20 mouse cellular contexts compared by ENCODE assay signal in the genomic region with DNA sequence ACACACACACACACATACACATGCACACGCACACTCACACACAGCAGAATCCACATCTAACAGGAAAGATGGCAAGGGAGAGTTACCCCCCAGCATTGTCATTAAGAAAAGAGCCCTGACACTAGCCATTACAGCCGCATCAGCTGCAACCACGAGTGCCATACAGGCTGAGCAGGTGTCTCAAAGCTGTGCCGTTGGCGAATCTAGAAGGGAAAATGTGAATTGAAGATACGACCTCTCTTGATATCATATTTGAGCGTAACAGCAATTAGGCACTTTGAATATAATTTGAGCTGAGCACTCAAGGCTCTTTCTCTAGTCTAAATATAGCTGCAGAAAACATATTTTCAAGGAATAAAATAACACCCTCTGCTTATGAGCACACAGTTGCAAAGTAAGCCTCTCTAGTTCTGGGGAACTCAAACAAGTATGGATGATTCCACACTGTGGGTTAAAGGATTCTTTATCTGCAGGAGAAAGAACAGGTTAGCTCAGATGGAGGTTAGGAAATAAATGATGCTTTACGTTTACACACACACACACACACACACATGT.
A peak's percentile ranks its signal among the peaks of the same experiment; 100 is the strongest.
DNase-seq lines count a peak whose midpoint lies in the region; ATAC-seq lines count a peak whose summit lies in the region.
"Had no signal": no experiment of that assay in that cellular context is flagged by ENCODE, and none has a peak within 500 bp of the region (broad histone marks: within the 10 kb centered on the region; RNA-seq: fewer than 3 reads in every experiment).

No protein-coding gene starts in this region.

- peaks cover 8% of the 10 kb centered on the region; the same call in 1 of the 2 replicates for H3K4me1 ChIP-seq in forebrain, embryonic 13.5 days
- no peaks in the 10 kb centered on the region for H3K4me1 ChIP-seq in forebrain, embryonic 12.5 days
- H3K4me1 ChIP-seq in hindbrain, embryonic 15.5 days (replicated peaks), result no peaks in the 10 kb centered on the region
- H3K4me1 ChIP-seq in hindbrain, embryonic 16.5 days (ENCODE audit: control insufficient read depth, insufficient read depth, low read depth, low read length), result no peaks in the 10 kb centered on the region; the same call in 1 of the 2 replicates
- H3K4me1 ChIP-seq in midbrain, embryonic 15.5 days, result 0 out of 2 replicates have a peak, but pooled peaks cover 3% of the 10 kb centered on the region
- no peaks in the 10 kb centered on the region for H3K4me1 ChIP-seq in midbrain, embryonic 14.5 days (ENCODE audit: control insufficient read depth, insufficient read depth, low read length)
- H3K4me1 ChIP-seq: embryonic facial prominence, embryonic 13.5 days; heart, embryonic 12.5 days; hindbrain, embryonic 10.5 days had no signal

- peak overlapping the region; percentile 35; the same call in 1 of the 2 replicates for H3K27ac ChIP-seq in forebrain, embryonic 13.5 days
- H3K27ac ChIP-seq in forebrain, embryonic 12.5 days, result no peak overlapping the region
- H3K27ac ChIP-seq in hindbrain, embryonic 15.5 days (replicated peaks), result 0 out of 2 replicates have a peak overlapping the region, but pooled peaks have one; percentile 2
- H3K27ac ChIP-seq in hindbrain, embryonic 16.5 days (ENCODE audit: low read depth, low read length), result no peak overlapping the region
- no peak overlapping the region for H3K27ac ChIP-seq in midbrain, embryonic 15.5 days
- no peak overlapping the region for H3K27ac ChIP-seq in midbrain, embryonic 14.5 days (replicated peaks; ENCODE audit: low read depth, low read length)
- H3K27ac ChIP-seq: embryonic facial prominence, embryonic 13.5 days; gastrocnemius, adult 2 months; hindbrain, embryonic 10.5 days had no signal

- no peak overlapping the region for H3K4me3 ChIP-seq in forebrain, embryonic 13.5 days
- H3K4me3 ChIP-seq in forebrain, embryonic 12.5 days (replicated peaks), result no peak overlapping the region
- no peak overlapping the region for H3K4me3 ChIP-seq in hindbrain, embryonic 15.5 days
- no peak overlapping the region for H3K4me3 ChIP-seq in hindbrain, embryonic 16.5 days (ENCODE audit: low read length)
- no peak overlapping the region for H3K4me3 ChIP-seq in midbrain, embryonic 15.5 days
- no peak overlapping the region for H3K4me3 ChIP-seq in midbrain, embryonic 14.5 days (replicated peaks; ENCODE audit: low read depth, low read length)
- H3K4me3 ChIP-seq: embryonic facial prominence, embryonic 13.5 days; gastrocnemius, adult 2 months; heart, embryonic 12.5 days; hindbrain, embryonic 10.5 days had no signal

- no peaks in the 10 kb centered on the region for H3K36me3 ChIP-seq in forebrain, embryonic 13.5 days (ENCODE audit: poor library complexity, severe bottlenecking)
- H3K36me3 ChIP-seq in forebrain, embryonic 12.5 days (replicated peaks), result no peaks in the 10 kb centered on the region
- no peaks in the 10 kb centered on the region for H3K36me3 ChIP-seq in hindbrain, embryonic 15.5 days
- no peaks in the 10 kb centered on the region for H3K36me3 ChIP-seq in hindbrain, embryonic 16.5 days (ENCODE audit: control insufficient read depth, insufficient read depth, low read length)
- no peaks in the 10 kb centered on the region for H3K36me3 ChIP-seq in midbrain, embryonic 15.5 days (replicated peaks)
- H3K36me3 ChIP-seq in midbrain, embryonic 14.5 days (ENCODE audit: control insufficient read depth, insufficient read depth, low read length), result no peaks in the 10 kb centered on the region
- H3K36me3 ChIP-seq: embryonic facial prominence, embryonic 13.5 days; G1E; heart, embryonic 12.5 days; hindbrain, embryonic 10.5 days had no signal

- peak; percentile 60; the same call in 1 of the 2 replicates for ATAC-seq in forebrain, embryonic 13.5 days
- no peak for ATAC-seq in forebrain, embryonic 12.5 days (ENCODE audit: low FRiP score)
- no peak for ATAC-seq in hindbrain, embryonic 15.5 days (ENCODE audit: low FRiP score, low read depth)
- ATAC-seq in hindbrain, embryonic 16.5 days, result no peak
- 0 out of 2 replicates have a peak, but pooled peaks have one; percentile 32 for ATAC-seq in midbrain, embryonic 15.5 days (replicated peaks)
- ATAC-seq in midbrain, embryonic 14.5 days (ENCODE audit: low FRiP score, low TSS enrichment), result no peak
- ATAC-seq: CD4-positive, CD25-positive, alpha-beta regulatory T cell, adult 4 months; intestine, embryonic 16.5 days had no signal

- no peak overlapping the region for H3K9ac ChIP-seq in forebrain, embryonic 13.5 days
- no peak overlapping the region for H3K9ac ChIP-seq in forebrain, embryonic 12.5 days
- H3K9ac ChIP-seq in hindbrain, embryonic 15.5 days, result no peak overlapping the region
- no peak overlapping the region for H3K9ac ChIP-seq in hindbrain, embryonic 16.5 days (ENCODE audit: low read depth, low read length)
- H3K9ac ChIP-seq in midbrain, embryonic 15.5 days, result no peak overlapping the region
- no peak overlapping the region for H3K9ac ChIP-seq in midbrain, embryonic 14.5 days (replicated peaks; ENCODE audit: low read length)
- H3K9ac ChIP-seq: embryonic facial prominence, embryonic 13.5 days; heart, embryonic 12.5 days had no signal

- no peak for DNase-seq in midbrain, embryonic 14.5 days
- DNase-seq in brain, adult 2 months (ENCODE audit: low read depth, low spot score), result peak; percentile 43
- no peak for DNase-seq in urinary bladder, postnatal 25 days (ENCODE audit: low spot score)
- DNase-seq: adrenal gland, postnatal 10 days; B cell, adult 2 months; cerebellum, adult 9-11 months; cerebellum, postnatal 36 days; gastrocnemius, adult 2 months; gastrocnemius, postnatal 25 days had no signal

- no peak overlapping the region for H3K4me2 ChIP-seq in forebrain, embryonic 13.5 days
- no peak overlapping the region for H3K4me2 ChIP-seq in forebrain, embryonic 12.5 days
- no peak overlapping the region for H3K4me2 ChIP-seq in hindbrain, embryonic 15.5 days
- H3K4me2 ChIP-seq in hindbrain, embryonic 16.5 days (ENCODE audit: low read length), result no peak overlapping the region
- H3K4me2 ChIP-seq in midbrain, embryonic 15.5 days, result no peak overlapping the region
- no peak overlapping the region for H3K4me2 ChIP-seq in midbrain, embryonic 14.5 days (ENCODE audit: low read length)
- H3K4me2 ChIP-seq: embryonic facial prominence, embryonic 13.5 days; heart, embryonic 12.5 days had no signal

- H3K9me3 ChIP-seq in forebrain, embryonic 13.5 days (replicated peaks), result no peaks in the 10 kb centered on the region
- H3K9me3 ChIP-seq in forebrain, embryonic 12.5 days, result no peaks in the 10 kb centered on the region
- no peaks in the 10 kb centered on the region for H3K9me3 ChIP-seq in hindbrain, embryonic 15.5 days
- no peaks in the 10 kb centered on the region for H3K9me3 ChIP-seq in hindbrain, embryonic 16.5 days (ENCODE audit: control insufficient read depth, low read length)
- no peaks in the 10 kb centered on the region for H3K9me3 ChIP-seq in midbrain, embryonic 15.5 days
- no peaks in the 10 kb centered on the region for H3K9me3 ChIP-seq in midbrain, embryonic 14.5 days (ENCODE audit: control insufficient read depth, low read length)
- H3K9me3 ChIP-seq: embryonic facial prominence, embryonic 13.5 days; G1E; heart, embryonic 12.5 days had no signal

- no peaks in the 10 kb centered on the region for H3K27me3 ChIP-seq in forebrain, embryonic 13.5 days
- H3K27me3 ChIP-seq in forebrain, embryonic 12.5 days, result no peaks in the 10 kb centered on the region
- no peaks in the 10 kb centered on the region for H3K27me3 ChIP-seq in hindbrain, embryonic 15.5 days
- no peaks in the 10 kb centered on the region for H3K27me3 ChIP-seq in hindbrain, embryonic 16.5 days (replicated peaks; ENCODE audit: control insufficient read depth, insufficient read depth, low read length)
- H3K27me3 ChIP-seq in midbrain, embryonic 15.5 days (replicated peaks), result no peaks in the 10 kb centered on the region
- no peaks in the 10 kb centered on the region for H3K27me3 ChIP-seq in midbrain, embryonic 14.5 days (ENCODE audit: control insufficient read depth, insufficient read depth, low read length)
- H3K27me3 ChIP-seq: embryonic facial prominence, embryonic 13.5 days; heart, embryonic 12.5 days had no signal

- 83% methylated on average over 8 of the region's 8 CpGs for WGBS in forebrain, embryonic 13.5 days
- 87% methylated on average over 8 of the region's 8 CpGs for WGBS in forebrain, embryonic 12.5 days
- WGBS in hindbrain, embryonic 15.5 days, result 77% methylated on average over 8 of the region's 8 CpGs
- 73% methylated on average over 8 of the region's 8 CpGs for WGBS in hindbrain, embryonic 16.5 days
- WGBS in midbrain, embryonic 15.5 days, result 79% methylated on average over 8 of the region's 8 CpGs
- 87% methylated on average over 8 of the region's 8 CpGs for WGBS in midbrain, embryonic 14.5 days

Comparison
In these comparisons a context has a peak if more than half of its experiments do, and no peak if none do; other contexts are left out.
1. ATAC-seq: peak in forebrain, embryonic 13.5 days (single experiment) and midbrain, embryonic 15.5 days (single experiment); none in forebrain, embryonic 12.5 days (single experiment), hindbrain, embryonic 15.5 days (single experiment), hindbrain, embryonic 16.5 days (single experiment) and midbrain, embryonic 14.5 days (single experiment).
2. H3K27ac ChIP-seq: peak in forebrain, embryonic 13.5 days (single experiment) and hindbrain, embryonic 15.5 days (single experiment); none in forebrain, embryonic 12.5 days (single experiment), hindbrain, embryonic 16.5 days (single experiment), midbrain, embryonic 15.5 days (single experiment) and midbrain, embryonic 14.5 days (single experiment).